Mouse (Mus musculus) cortical plate, adult 2 months (tissue): ENCODE data around the gene Lca5.

Experiments used
- CTCF ChIP-seq: fragments of 200-500 bp; IDR thresholded peaks from 2 replicates; pipeline ENCODE4 v1.5.1; 2011; ENCODE audit warnings: mild to moderate bottlenecking, control low read depth, low read length; ENCODE audit not compliant: insufficient read depth; ENCODE audit errors: extremely low read depth
- POLR2A ChIP-seq: fragments of 200-500 bp; IDR thresholded peaks from 2 replicates; pipeline ENCODE4 v1.6.1; 2011; ENCODE audit warnings: mild to moderate bottlenecking, low read length, control low read depth; ENCODE audit not compliant: insufficient read depth; ENCODE audit errors: extremely low read depth

DNA sequence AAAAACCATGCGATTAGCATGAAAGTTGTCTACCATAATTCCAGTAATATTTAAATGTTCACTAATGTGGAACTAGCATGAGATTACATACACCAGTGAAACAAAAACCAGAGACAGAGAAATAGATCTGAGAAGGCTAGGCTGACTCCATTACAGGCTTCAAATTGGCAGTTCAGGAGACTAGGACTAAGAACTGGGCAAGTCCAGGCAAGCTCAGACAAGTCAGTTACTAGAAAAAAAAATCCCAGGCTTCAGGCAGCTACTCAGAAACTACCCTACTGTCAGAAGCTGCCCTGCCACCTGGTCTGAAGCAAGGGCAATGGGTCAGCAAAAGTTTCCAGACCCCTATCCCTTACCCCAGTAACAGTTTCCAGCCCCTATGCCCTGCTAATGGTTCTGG is 44.4 kb upstream of the Lca5 start:
- TF ChIP-seq CTCF (no peak), POLR2A (no peak)
